Mouse (Mus musculus): Measurements from ENCODE around the gene Bap1.
A peak's percentile ranks its signal among the peaks of the same experiment; 100 is the strongest.

Gene Bap1

GRCm38 (mm10) chr14:31251084-31251604 lies at the start of gene Bap1, which contains the start of gene Phf7:
Gene Bap1 (plus strand): TSS chr14:31251450.
Gene Phf7 (minus strand): TSS chr14:31251317.
- DNase-seq (ENCODE audit: low read depth, low spot score) = peak; percentile 95

- no peak for DNase-seq (ENCODE audit: low read depth, low spot score)
These were observed 46.4 kb upstream of the Bap1 start for GRCm38 (mm10) chr14:31204844-31205243.

GRCm38 (mm10) chr14:31205244-31205561 lies 46.0 kb upstream of the Bap1 start:
- DNase-seq (ENCODE audit: low read depth, low spot score) = no peak

GRCm38 (mm10) chr14:31205562-31206467 lies 45.4 kb upstream of the Bap1 start:
- DNase-seq (ENCODE audit: low read depth, low spot score) = peak; percentile 46

DNA sequence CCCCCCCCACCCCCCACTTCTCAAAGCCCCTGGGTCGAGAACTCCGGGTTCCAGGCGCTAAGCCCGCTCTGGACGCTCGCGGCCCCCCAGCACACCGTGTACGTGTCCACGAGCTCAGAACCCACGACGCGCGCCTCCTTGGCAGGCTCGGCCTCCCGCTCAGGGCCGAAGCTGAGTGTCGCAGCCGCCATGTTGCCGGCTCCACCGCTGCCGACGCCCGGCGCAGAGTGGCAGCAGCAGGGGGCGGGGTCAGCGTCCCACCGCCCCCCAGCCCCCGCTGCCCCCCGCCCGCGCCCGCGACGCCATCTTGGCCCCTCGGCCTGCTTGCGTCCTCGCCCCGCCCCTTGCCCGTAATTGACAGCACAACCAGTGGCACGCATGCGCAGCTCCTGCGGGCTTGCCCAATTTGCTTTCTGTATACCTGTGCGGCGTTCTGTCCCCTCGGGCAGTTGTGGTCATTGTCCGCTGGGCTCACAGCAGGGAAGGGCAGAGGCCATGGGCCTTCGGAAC lies 44.7 kb upstream of the Bap1 start:
- DNase-seq (ENCODE audit: low read depth, low spot score) = peak; percentile 89

- no peak for DNase-seq (ENCODE audit: low read depth, low spot score)
These were observed 44.0 kb upstream of the Bap1 start for GRCm38 (mm10) chr14:31207070-31207830.

DNA sequence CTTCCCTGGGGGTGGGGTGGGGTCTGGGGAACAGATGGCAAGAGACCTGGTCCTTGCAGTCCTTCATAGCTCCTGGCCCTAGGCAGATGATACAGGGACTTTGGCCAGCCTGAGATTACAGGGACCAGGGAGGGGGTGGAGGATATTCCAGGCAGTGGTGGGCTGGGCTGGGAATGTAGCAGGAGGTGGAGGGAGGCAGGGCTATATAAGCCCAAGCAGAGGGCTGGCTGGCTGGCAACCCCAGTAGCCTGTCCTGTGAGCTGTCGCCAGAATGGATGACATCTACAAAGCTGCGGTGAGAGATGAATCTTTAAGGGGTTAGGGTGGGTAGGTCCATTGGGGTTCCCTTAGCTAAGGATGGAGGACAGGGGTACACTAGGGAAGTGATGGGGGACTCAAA lies 43.2 kb upstream of the Bap1 start, which contains the start of gene Tnnc1:
Gene Tnnc1 (plus strand): TSS at position 229 of the 400 bp plus-strand sequence.
- DNase-seq (ENCODE audit: low read depth, low spot score) = no peak

DNA sequence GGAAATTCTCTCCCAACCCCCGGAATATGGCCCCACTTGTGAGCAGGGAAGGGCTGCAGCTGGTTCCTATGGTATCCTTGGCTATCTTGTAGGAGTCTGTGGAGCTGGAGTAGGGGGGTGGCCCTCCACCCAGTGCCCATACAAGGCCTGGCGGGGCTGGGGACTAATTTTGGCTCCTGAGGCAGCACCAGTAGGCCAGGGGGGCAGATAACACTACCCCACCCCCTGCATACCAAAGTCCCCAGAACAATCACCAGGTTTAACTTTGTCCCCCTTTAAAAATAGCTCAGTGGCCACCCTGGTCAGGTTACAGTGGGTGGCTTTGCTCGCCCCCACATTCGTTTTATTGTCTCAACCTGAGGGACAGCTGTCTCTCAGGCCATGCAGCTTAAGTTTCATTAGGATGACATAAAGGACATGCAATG lies 42.1 kb upstream of the Bap1 start:
- no peak for DNase-seq (ENCODE audit: low read depth, low spot score)

- DNase-seq (ENCODE audit: low read depth, low spot score) = no peak
These were observed 39.4 kb upstream of the Bap1 start for GRCm38 (mm10) chr14:31211854-31212253.

DNA sequence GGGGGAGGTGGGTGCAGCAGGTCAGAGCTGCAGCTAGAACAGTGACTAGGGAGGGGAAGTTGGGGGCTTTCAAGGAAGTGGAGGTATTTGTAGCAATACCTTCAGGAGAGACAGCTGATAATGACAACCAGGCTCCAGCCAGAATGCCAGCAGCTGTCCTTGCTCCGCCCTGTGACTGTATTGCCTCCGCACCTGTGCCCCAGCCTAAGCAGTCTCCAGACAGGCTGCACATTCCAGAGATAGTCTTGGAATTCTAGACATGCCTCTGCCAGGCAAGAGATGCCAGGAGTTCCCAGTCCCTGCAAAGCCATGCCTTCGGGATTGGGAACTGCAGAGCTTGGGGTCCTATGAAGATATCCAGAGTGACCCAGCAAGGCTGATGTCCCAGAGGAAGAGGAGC lies 38.8 kb upstream of the Bap1 start:
- DNase-seq (ENCODE audit: low read depth, low spot score) = no peak

DNA sequence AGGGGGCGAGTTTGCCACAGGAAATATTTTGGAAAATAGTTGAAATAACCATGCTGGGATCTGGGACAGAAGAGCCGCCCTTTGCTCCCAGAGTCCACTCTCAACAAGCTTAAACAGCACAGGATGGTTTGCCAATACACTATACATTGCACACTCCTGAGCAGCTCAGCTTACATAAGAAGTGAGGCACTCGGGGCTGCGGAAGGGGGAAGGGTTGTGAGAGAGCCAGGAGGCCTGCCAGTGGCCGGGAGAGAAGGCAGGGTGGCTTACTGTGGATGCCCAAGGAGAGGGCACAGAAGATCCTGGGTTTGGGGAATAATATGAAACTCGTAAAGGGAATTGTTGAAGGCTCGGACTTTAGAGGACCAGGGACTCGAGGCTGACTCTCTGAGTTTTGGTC lies 37.4 kb upstream of the Bap1 start:
- DNase-seq (ENCODE audit: low read depth, low spot score) = no peak

- no peak for DNase-seq (ENCODE audit: low read depth, low spot score)
These were observed 36.6 kb upstream of the Bap1 start for GRCm38 (mm10) chr14:31214684-31215083.

GRCm38 (mm10) chr14:31215157-31216002 lies 35.9 kb upstream of the Bap1 start:
- peak; percentile 67 for DNase-seq (ENCODE audit: low read depth, low spot score)

DNA sequence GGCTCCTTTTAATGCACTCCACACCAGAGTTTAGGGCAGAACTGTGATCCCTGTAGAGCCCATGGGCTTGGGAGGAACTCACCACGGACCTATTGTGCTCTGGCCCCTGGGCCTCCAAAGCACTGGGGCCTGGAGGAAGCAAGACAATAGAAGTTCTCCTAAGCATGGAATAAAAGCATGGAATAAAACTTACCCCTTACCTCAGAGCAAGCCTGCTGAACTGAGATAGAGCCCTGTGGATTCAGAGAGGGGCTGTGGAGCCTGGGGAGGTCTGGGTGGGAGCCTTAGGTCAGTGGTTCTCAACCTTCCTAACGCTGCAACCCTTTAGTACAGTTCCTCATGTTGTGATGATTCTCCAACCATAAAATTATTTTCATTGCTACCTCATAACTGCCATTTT lies 34.4 kb upstream of the Bap1 start, which contains the start of gene Nisch:
Gene Nisch (minus strand): TSS at position 101 of the 400 bp plus-strand sequence.
- DNase-seq (ENCODE audit: low read depth, low spot score) = no peak

- DNase-seq (ENCODE audit: low read depth, low spot score) = peak; percentile 54
These were observed 33.6 kb upstream of the Bap1 start, which contains the start of gene Sema3g for GRCm38 (mm10) chr14:31217666-31218065. Gene Sema3g (plus strand): TSS chr14:31217860.

- no peak for DNase-seq (ENCODE audit: low read depth, low spot score)
These were observed 24.3 kb upstream of the Bap1 start for GRCm38 (mm10) chr14:31226978-31227377.

DNA sequence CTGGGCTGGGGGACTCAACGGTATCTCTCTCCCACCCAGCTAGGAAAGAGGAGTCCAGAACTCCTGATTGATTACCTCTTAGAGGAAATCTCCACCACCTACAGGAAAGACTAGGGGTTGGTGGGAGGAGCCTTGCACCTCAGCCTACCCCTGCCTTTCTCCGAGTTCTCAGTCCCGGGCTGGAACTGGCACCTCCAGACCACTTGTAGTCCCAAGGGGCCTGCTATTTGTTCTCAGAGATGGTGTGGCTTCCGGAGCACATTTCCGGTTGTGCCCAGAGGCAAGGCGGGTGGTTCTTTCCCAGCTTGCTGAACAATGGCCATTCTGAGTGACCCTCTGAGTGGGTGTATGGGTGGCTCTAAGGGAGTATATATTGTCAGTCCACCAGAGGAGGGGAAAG lies 23.0 kb upstream of the Bap1 start:
- no peak for DNase-seq (ENCODE audit: low read depth, low spot score)

DNA sequence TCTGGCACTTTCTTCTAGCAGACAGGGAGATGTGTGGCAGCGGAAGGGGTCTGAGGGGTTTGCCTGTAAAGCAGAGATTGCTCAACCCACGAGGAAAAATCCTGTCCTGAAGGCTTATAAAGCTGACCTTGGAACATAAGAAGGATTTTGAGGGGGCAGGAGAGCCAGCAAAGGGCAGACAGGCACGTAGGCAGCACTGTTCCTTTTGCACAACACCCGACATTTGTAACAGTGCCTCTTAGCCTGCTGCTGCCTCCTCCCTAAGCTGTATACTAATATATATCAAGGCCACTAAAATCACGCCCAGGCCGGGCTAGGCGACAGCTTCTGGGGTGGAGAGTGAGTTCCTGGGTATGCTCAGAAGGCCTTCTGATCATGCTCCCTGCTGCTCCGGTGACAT lies 20.8 kb upstream of the Bap1 start:
- DNase-seq (ENCODE audit: low read depth, low spot score) = no peak

- no peak for DNase-seq (ENCODE audit: low read depth, low spot score)
These were observed 18.7 kb upstream of the Bap1 start for GRCm38 (mm10) chr14:31232404-31233069.

Data from forelimb bud, embryonic 11.5 days (tissue).